Mouse (Mus musculus): Measurements from ENCODE around the gene Slc4a1ap. TPM values are rescaled to one million over a fixed set of nuclear protein-coding genes. Genes with fewer than 3 reads are reported as not detected.
"Not testable (repeated sequence)": the region's sequence is repeated elsewhere in the genome, so short reads cannot be mapped to it uniquely, and the experiment has no call there.

Slc4a1ap gene
- polyA plus RNA-seq, 1 experiment from 2014 or later, result 30.8 TPM

DNA sequence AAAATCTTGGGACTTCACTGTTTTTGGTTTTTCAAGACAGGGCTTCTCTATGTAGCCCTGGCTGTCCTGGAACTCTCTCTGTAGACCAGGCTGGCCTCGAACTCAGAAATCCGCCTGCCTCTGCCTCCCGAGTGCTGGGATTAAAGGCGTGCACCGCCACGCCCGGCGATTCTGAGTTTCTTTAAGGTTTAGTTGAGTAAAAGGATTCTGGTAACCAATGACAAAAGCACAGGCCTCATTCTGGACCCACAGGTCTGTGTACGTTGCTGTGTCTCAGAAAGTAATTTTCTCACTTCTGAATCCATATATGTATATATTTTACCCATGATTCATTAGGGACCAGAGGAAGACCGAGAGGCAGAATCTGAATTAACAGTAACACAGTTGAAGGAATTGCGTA, 912 bp downstream of the Slc4a1ap start, which contains the start of gene Supt7l:
Gene Supt7l, minus strand, starts transcription at position 101 of the 400 bp plus-strand sequence.
- Histone ChIP-seq H3K4me2 (peak within 1 kb of the TSS; percentile 93), H3K4me3 (peak within 1 kb of the TSS; percentile 98), H3K36me3 (peaks cover 38% of the 10 kb centered on the region), H3K27ac (peak within 1 kb of the TSS; percentile 88), H3K4me1 (peaks cover 21% of the 10 kb centered on the region), H3K9ac (peak within 1 kb of the TSS; percentile 85)
- H3K27me3 ChIP-seq; H3K9me3 ChIP-seq; ATAC-seq (ENCODE audit: insufficient number of reproducible peaks, low FRiP score, low TSS enrichment, low read depth): not testable (repeated sequence)
- 82% methylated on average over 11 of the region's 11 CpGs for WGBS

DNA sequence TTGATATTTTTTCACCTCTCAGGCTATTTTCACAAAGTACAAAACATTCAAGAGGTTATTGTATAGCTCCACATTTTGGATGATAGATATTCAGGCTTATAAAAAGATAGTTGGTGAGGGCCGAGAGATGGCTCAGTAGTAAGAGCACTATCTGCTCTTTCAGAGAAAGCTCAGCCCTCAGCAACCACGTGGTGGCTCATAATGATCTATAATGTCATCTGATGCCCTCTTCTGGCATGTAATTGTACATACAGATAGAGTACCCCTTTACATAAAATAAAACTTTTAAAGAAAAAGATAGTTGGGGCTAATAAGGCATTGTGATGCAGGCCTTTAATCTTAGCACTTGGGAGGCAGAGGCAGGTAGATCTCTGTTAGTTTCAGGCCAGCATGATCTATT, 1.8 kb downstream of the Slc4a1ap start:
- no peaks in the 10 kb centered on the region for H3K9me3 ChIP-seq
- ATAC-seq (ENCODE audit: insufficient number of reproducible peaks, low FRiP score, low TSS enrichment, low read depth), result no peak
- H3K4me2 ChIP-seq, result no peak overlapping the region
- H3K4me1 ChIP-seq, result peaks cover 21% of the 10 kb centered on the region
- H3K4me3 ChIP-seq, result no peak overlapping the region
- no peak overlapping the region for H3K9ac ChIP-seq
- peaks cover 39% of the 10 kb centered on the region for H3K36me3 ChIP-seq
- 55% methylated on average over 2 of the region's 2 CpGs for WGBS
- H3K27me3 ChIP-seq, result no peaks in the 10 kb centered on the region
- H3K27ac ChIP-seq, result no peak overlapping the region

- Histone ChIP-seq H3K27ac (no peak overlapping the region), H3K9ac (no peak overlapping the region), H3K4me1 (no peaks in the 10 kb centered on the region), H3K4me3 (no peak overlapping the region), H3K9me3 (no peaks in the 10 kb centered on the region), H3K36me3 (peaks cover 83% of the 10 kb centered on the region), H3K27me3 (no peaks in the 10 kb centered on the region), H3K4me2 (no peak overlapping the region)
- ATAC-seq (ENCODE audit: insufficient number of reproducible peaks, low FRiP score, low TSS enrichment, low read depth), result no peak
- 86% methylated on average over 2 of the region's 2 CpGs for WGBS
These were observed 8.4 kb downstream of the Slc4a1ap start for GRCm38 (mm10) chr5:31535228-31535627.

- Histone ChIP-seq H3K9ac (no peak overlapping the region), H3K36me3 (peaks cover 52% of the 10 kb centered on the region)
- 47% methylated on average over 1 of the region's 1 CpGs for WGBS
These were observed 32.6 kb downstream of the Slc4a1ap start for GRCm38 (mm10) chr5:31559401-31559800.

GRCm38 (mm10) chr5:31560352-31560751, 33.6 kb downstream of the Slc4a1ap start:
- Histone ChIP-seq H3K4me2 (no peak overlapping the region), H3K4me1 (peaks cover 15% of the 10 kb centered on the region), H3K9ac (no peak overlapping the region), H3K9me3 (no peaks in the 10 kb centered on the region), H3K27me3 (no peaks in the 10 kb centered on the region), H3K36me3 (peaks cover 44% of the 10 kb centered on the region), H3K4me3 (no peak overlapping the region), H3K27ac (no peak overlapping the region)
- ATAC-seq (ENCODE audit: insufficient number of reproducible peaks, low FRiP score, low TSS enrichment, low read depth), result no peak
- WGBS, result 93% methylated on average over 2 of the region's 2 CpGs

More at GRCm38 (mm10) chr5:31559401-31559800, 32.6 kb downstream of the Slc4a1ap start:
- Histone ChIP-seq H3K9me3 (no peaks in the 10 kb centered on the region), H3K4me2 (no peak overlapping the region), H3K27me3 (no peaks in the 10 kb centered on the region), H3K27ac (no peak overlapping the region), H3K4me1 (peaks cover 15% of the 10 kb centered on the region), H3K4me3 (no peak overlapping the region)
- ATAC-seq (ENCODE audit: insufficient number of reproducible peaks, low FRiP score, low TSS enrichment, low read depth), result no peak

GRCm38 (mm10) chr5:31562036-31562666, 35.4 kb downstream of the Slc4a1ap start:
- no peak for ATAC-seq (ENCODE audit: insufficient number of reproducible peaks, low FRiP score, low TSS enrichment, low read depth)
- Histone ChIP-seq H3K27me3 (no peaks in the 10 kb centered on the region), H3K9ac (no peak overlapping the region), H3K4me1 (peaks cover 15% of the 10 kb centered on the region), H3K4me2 (no peak overlapping the region), H3K9me3 (no peaks in the 10 kb centered on the region), H3K27ac (peak overlapping the region; percentile 38; the same call in 1 of the 2 replicates), H3K36me3 (peaks cover 36% of the 10 kb centered on the region), H3K4me3 (no peak overlapping the region)
- WGBS, result 72% methylated on average over 7 of the region's 7 CpGs

GRCm38 (mm10) chr5:31563496-31563895, 36.7 kb downstream of the Slc4a1ap start:
- Histone ChIP-seq H3K36me3 (peaks cover 29% of the 10 kb centered on the region), H3K4me3 (no peak overlapping the region), H3K27me3 (no peaks in the 10 kb centered on the region), H3K4me1 (peaks cover 15% of the 10 kb centered on the region), H3K9ac (no peak overlapping the region), H3K27ac (peak overlapping the region; percentile 27; the same call in 1 of the 2 replicates), H3K9me3 (no peaks in the 10 kb centered on the region), H3K4me2 (0 out of 2 replicates have a peak overlapping the region, but pooled peaks have one; percentile 25)
- ATAC-seq (ENCODE audit: insufficient number of reproducible peaks, low FRiP score, low TSS enrichment, low read depth), result no peak
- 7% methylated on average over 6 of the region's 6 CpGs for WGBS

DNA sequence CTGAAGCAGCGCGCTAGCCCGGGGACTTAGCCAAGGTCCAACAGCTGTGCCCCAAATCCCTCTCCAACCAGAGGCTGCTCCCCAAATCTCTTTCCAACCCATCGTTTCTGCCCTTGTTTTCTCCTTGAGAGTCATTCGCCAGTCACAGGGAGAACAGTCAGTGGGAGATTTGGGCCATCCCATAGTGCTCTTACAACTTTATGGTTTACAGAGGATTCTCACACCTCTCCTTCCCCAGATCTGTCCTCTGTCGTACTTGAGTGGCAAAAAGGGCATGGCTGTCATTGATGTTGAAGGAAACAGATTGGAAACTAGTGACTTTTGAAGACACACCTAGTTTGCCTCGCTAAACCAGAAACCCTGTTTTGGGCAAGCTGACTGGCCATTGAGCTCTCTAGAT, 37.1 kb downstream of the Slc4a1ap start:
- Histone ChIP-seq H3K36me3 (peaks cover 29% of the 10 kb centered on the region), H3K4me3 (no peak overlapping the region), H3K4me2 (0 out of 2 replicates have a peak overlapping the region, but pooled peaks have one; percentile 25), H3K4me1 (peaks cover 15% of the 10 kb centered on the region), H3K9ac (no peak overlapping the region), H3K27me3 (no peaks in the 10 kb centered on the region), H3K9me3 (no peaks in the 10 kb centered on the region), H3K27ac (peak overlapping the region; percentile 27; the same call in 1 of the 2 replicates)
- 28% methylated on average over 7 of the region's 7 CpGs for WGBS
- no peak for ATAC-seq (ENCODE audit: insufficient number of reproducible peaks, low FRiP score, low TSS enrichment, low read depth)

DNA sequence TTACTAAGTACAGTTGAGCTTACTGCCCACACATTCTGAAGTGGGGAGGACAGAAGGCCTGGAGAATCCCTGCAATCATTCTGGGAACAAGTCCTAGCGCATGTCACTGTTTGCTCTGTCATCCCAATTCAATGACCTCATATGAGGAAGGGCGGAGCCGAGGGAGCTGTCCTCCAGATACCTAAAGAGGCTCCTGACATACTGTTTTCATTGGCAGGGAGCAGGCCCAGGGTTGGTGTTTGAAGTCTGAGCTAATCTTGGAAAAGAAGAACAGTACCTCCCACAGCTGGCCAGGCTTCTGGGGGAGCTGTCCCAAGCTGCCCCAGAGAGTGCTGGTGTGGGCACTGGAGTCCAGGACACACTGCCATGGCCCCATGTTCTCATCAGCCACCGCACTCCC, 38.2 kb downstream of the Slc4a1ap start:
- 83% methylated on average over 4 of the region's 4 CpGs for WGBS
- Histone ChIP-seq H3K9me3 (no peaks in the 10 kb centered on the region), H3K4me1 (peaks cover 15% of the 10 kb centered on the region), H3K9ac (no peak overlapping the region), H3K4me2 (no peak overlapping the region), H3K27ac (no peak overlapping the region), H3K27me3 (no peaks in the 10 kb centered on the region), H3K4me3 (no peak overlapping the region), H3K36me3 (peaks cover 21% of the 10 kb centered on the region)
- 0 out of 2 replicates have a peak, but pooled peaks have one; percentile 35 for ATAC-seq (ENCODE audit: insufficient number of reproducible peaks, low FRiP score, low TSS enrichment, low read depth)

GRCm38 (mm10) chr5:31566026-31566425, 39.2 kb downstream of the Slc4a1ap start:
- Histone ChIP-seq H3K4me3 (no peak overlapping the region), H3K9me3 (no peaks in the 10 kb centered on the region), H3K27me3 (no peaks in the 10 kb centered on the region), H3K36me3 (peaks cover 14% of the 10 kb centered on the region), H3K27ac (no peak overlapping the region), H3K9ac (no peak overlapping the region), H3K4me1 (peaks cover 18% of the 10 kb centered on the region), H3K4me2 (no peak overlapping the region)
- ATAC-seq (ENCODE audit: insufficient number of reproducible peaks, low FRiP score, low TSS enrichment, low read depth), result no peak
- WGBS, result 87% methylated on average over 7 of the region's 7 CpGs

DNA sequence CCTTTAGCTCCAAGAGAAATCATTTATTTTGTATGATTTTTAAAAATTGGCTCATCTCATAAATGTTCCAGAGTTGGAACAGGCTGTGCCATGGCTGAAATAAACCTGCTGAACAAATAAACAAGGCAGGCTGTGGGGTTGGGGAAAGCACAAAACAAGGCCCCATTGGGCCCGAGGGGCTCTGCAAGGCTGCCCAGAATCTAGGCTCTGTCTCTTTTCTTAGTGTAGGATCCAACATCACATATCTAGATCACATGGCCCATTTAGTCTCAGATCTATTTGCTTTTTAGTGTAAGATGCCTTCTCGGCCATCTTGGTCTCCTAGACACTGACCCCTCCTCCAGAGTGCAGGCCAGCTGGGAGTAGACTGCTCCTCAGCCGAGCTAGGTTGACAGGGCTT, 39.7 kb downstream of the Slc4a1ap start:
- no peak overlapping the region for H3K27ac ChIP-seq
- 69% methylated on average over 3 of the region's 3 CpGs for WGBS
- peaks cover 12% of the 10 kb centered on the region for H3K36me3 ChIP-seq
- no peak overlapping the region for H3K9ac ChIP-seq
- no peaks in the 10 kb centered on the region for H3K27me3 ChIP-seq
- peaks cover 23% of the 10 kb centered on the region for H3K4me1 ChIP-seq
- H3K4me3 ChIP-seq, result no peak overlapping the region
- no peak for ATAC-seq (ENCODE audit: insufficient number of reproducible peaks, low FRiP score, low TSS enrichment, low read depth)
- H3K9me3 ChIP-seq, result no peaks in the 10 kb centered on the region
- no peak overlapping the region for H3K4me2 ChIP-seq

GRCm38 (mm10) chr5:31567951-31568657, 41.3 kb downstream of the Slc4a1ap start:
- H3K4me1 ChIP-seq, result peaks cover 18% of the 10 kb centered on the region
- no peaks in the 10 kb centered on the region for H3K27me3 ChIP-seq
- no peak overlapping the region for H3K4me2 ChIP-seq
- no peaks in the 10 kb centered on the region; the same call in 1 of the 2 replicates for H3K36me3 ChIP-seq
- WGBS, result 76% methylated on average over 5 of the region's 5 CpGs
- H3K9me3 ChIP-seq, result no peaks in the 10 kb centered on the region
- no peak overlapping the region for H3K27ac ChIP-seq
- H3K9ac ChIP-seq, result no peak overlapping the region
- H3K4me3 ChIP-seq, result no peak overlapping the region
- ATAC-seq (ENCODE audit: insufficient number of reproducible peaks, low FRiP score, low TSS enrichment, low read depth), result no peak

All from limb, embryonic 15.5 days (tissue).